Mouse (Mus musculus) bone marrow macrophage, adult 2 months (primary cell): ENCODE results near the gene Gm49395. TPM values are rescaled to one million over a fixed set of nuclear protein-coding genes. Genes with fewer than 3 reads are reported as not detected.

Experiments used
- H3K27ac ChIP-seq: 2 replicates; pipeline ENCODE4 v1.5.1; 2012; ENCODE audit warnings: low read depth, low read length; ENCODE audit not compliant: insufficient read depth
- H3K4me1 ChIP-seq: 2 replicates; pipeline ENCODE4 v1.6.1; 2012; ENCODE audit warnings: low read length; ENCODE audit not compliant: control insufficient read depth, insufficient read depth
- H3K4me3 ChIP-seq: 2 replicates; pipeline ENCODE4 v1.5.1; 2012; ENCODE audit warnings: mild to moderate bottlenecking, low read length, moderate library complexity; ENCODE audit not compliant: insufficient read depth
- CTCF ChIP-seq: IDR thresholded peaks from 2 replicates; pipeline ENCODE4 v1.5.1; 2012; ENCODE audit warnings: low read depth, mild to moderate bottlenecking, low read length, moderate library complexity
- POLR2A ChIP-seq: IDR thresholded peaks from 2 replicates; pipeline ENCODE4 v1.6.1; 2012; ENCODE audit warnings: mild to moderate bottlenecking, low read depth, low read length, borderline replicate concordance
- polyA plus RNA-seq: library from polyadenylated mRNA; stranded (reverse); fragments of >200 nt; gene quantifications from 2 replicates; pipeline ENCODE4 v1.2.4, GENCODE M21; 2012; ENCODE audit not compliant: missing spikeins, insufficient read depth, insufficient read length

Gm49395 gene
- polyA plus RNA-seq, 1 experiment: not detected

GRCm38 (mm10) chr13:115089395-115090025 lies 12.2 kb downstream of the Gm49395 start:
- Histone ChIP-seq H3K4me1 (peaks cover 5% of the 10 kb centered on the region), H3K4me3 (peak overlapping the region; percentile 90), H3K27ac (no peak overlapping the region)
- TF ChIP-seq CTCF (no peak), POLR2A (no peak)

- H3K27ac ChIP-seq: no peak overlapping the region
- H3K4me3 ChIP-seq: peak overlapping the region; percentile 90
- no peak for TF ChIP-seq CTCF
- no peak for TF ChIP-seq POLR2A
- peaks cover 5% of the 10 kb centered on the region for H3K4me1 ChIP-seq
Measured at GRCm38 (mm10) chr13:115089020-115089394, 12.7 kb downstream of the Gm49395 start.

- Histone ChIP-seq H3K27ac (no peak overlapping the region), H3K4me3 (no peak overlapping the region), H3K4me1 (peaks cover 3% of the 10 kb centered on the region)
- TF ChIP-seq POLR2A (no peak), CTCF (no peak)
Measured at GRCm38 (mm10) chr13:115085974-115086373, 15.7 kb downstream of the Gm49395 start.

- no peak for TF ChIP-seq POLR2A
- Histone ChIP-seq H3K4me3 (no peak overlapping the region), H3K27ac (no peak overlapping the region), H3K4me1 (no peaks in the 10 kb centered on the region)
Measured at GRCm38 (mm10) chr13:115082339-115082738, 19.4 kb downstream of the Gm49395 start.

- no peak overlapping the region for H3K4me3 ChIP-seq
- TF ChIP-seq CTCF (no peak), POLR2A (no peak)
- H3K27ac ChIP-seq: no peak overlapping the region
- H3K4me1 ChIP-seq: no peaks in the 10 kb centered on the region
Measured at GRCm38 (mm10) chr13:115079996-115080585, 21.6 kb downstream of the Gm49395 start.

GRCm38 (mm10) chr13:115078997-115079685 lies 22.6 kb downstream of the Gm49395 start:
- Histone ChIP-seq H3K27ac (no peak overlapping the region), H3K4me1 (no peaks in the 10 kb centered on the region), H3K4me3 (no peak overlapping the region)
- TF ChIP-seq CTCF (no peak), POLR2A (no peak)

GRCm38 (mm10) chr13:115077346-115078134 lies 24.2 kb downstream of the Gm49395 start:
- H3K4me3 ChIP-seq: no peak overlapping the region
- H3K4me1 ChIP-seq: no peaks in the 10 kb centered on the region
- no peak overlapping the region for H3K27ac ChIP-seq
- TF ChIP-seq POLR2A: no peak
- no peak for TF ChIP-seq CTCF

- TF ChIP-seq CTCF (no peak), POLR2A (no peak)
- Histone ChIP-seq H3K27ac (no peak overlapping the region), H3K4me3 (no peak overlapping the region), H3K4me1 (no peaks in the 10 kb centered on the region)
Measured at GRCm38 (mm10) chr13:115072386-115072785, 29.3 kb downstream of the Gm49395 start.

GRCm38 (mm10) chr13:115071431-115071830 lies 30.3 kb downstream of the Gm49395 start:
- Histone ChIP-seq H3K4me3 (no peak overlapping the region), H3K4me1 (no peaks in the 10 kb centered on the region), H3K27ac (no peak overlapping the region)
- no peak for TF ChIP-seq CTCF

- H3K27ac ChIP-seq: no peak overlapping the region
- no peak overlapping the region for H3K4me3 ChIP-seq
- no peaks in the 10 kb centered on the region for H3K4me1 ChIP-seq
- TF ChIP-seq POLR2A (no peak), CTCF (no peak)
Measured at GRCm38 (mm10) chr13:115067968-115068330, 33.8 kb downstream of the Gm49395 start.
